Mouse (Mus musculus) ES-E14 (cell line): Measurements from ENCODE around the gene Syt13. TPM values are rescaled to one million over a fixed set of nuclear protein-coding genes. Genes with fewer than 3 reads are reported as not detected.

Experiments
- DNase-seq: peaks from one replicate; pipeline ENCODE4 v3.0.0-alpha.2; 2013; ENCODE audit warnings: low read depth, low spot score
- H3K27ac ChIP-seq: 2 replicates; pipeline ENCODE4 v1.5.1; 2012; ENCODE audit warnings: low read depth, mild to moderate bottlenecking, low read length, moderate library complexity, mixed read lengths; ENCODE audit not compliant: poor library complexity, insufficient read depth, severe bottlenecking
- H3K36me3 ChIP-seq: 2 replicates; pipeline ENCODE4 v1.6.1; 2012; ENCODE audit warnings: mild to moderate bottlenecking, low read length, moderate library complexity, mixed read lengths; ENCODE audit not compliant: control insufficient read depth, poor library complexity, insufficient read depth, severe bottlenecking
- H3K4me1 ChIP-seq, 2 experiments: fragments of 150-350 bp in 1 of 2; sonication (generic) in 1 of 2; 2 replicates each; pipeline ENCODE4 v1.6.1; 2012; ENCODE audit warnings: low read length in 2 of 2, mild to moderate bottlenecking in 1 of 2, mixed read lengths in 1 of 2; ENCODE audit not compliant: control insufficient read depth in 2 of 2, insufficient read depth in 2 of 2, poor library complexity in 1 of 2
- H3K4me3 ChIP-seq, 2 experiments: fragments of 150-350 bp in 1 of 2; sonication (generic) in 1 of 2; 2 replicates each; pipeline ENCODE4 v1.5.1; 2012; ENCODE audit warnings: low read length in 2 of 2, low read depth in 1 of 2, mild to moderate bottlenecking in 1 of 2, mixed read lengths in 1 of 2; ENCODE audit not compliant: insufficient read depth in 1 of 2, poor library complexity in 1 of 2, severe bottlenecking in 1 of 2
- H3K9ac ChIP-seq: 2 replicates; pipeline ENCODE4 v1.6.1; 2012; ENCODE audit warnings: low read depth, mild to moderate bottlenecking, low read length, mixed read lengths; ENCODE audit not compliant: poor library complexity, insufficient read depth, severe bottlenecking
- H3K9me3 ChIP-seq: fragments of 150-350 bp; sonication (generic); 2 replicates; pipeline ENCODE4 v1.6.1; 2012; ENCODE audit warnings: low read depth, mild to moderate bottlenecking, low read length; ENCODE audit not compliant: control insufficient read depth, insufficient read depth
- CHD2 ChIP-seq: IDR thresholded peaks from 2 replicates; pipeline ENCODE4 v1.6.1; 2014; ENCODE audit warnings: mild to moderate bottlenecking, low read depth, low read length, inconsistent platforms
- HCFC1 ChIP-seq: IDR thresholded peaks from 2 replicates; pipeline ENCODE4 v1.6.1; 2012; ENCODE audit warnings: low read length, inconsistent platforms, borderline replicate concordance; ENCODE audit not compliant: insufficient read depth
- MAFK ChIP-seq: IDR thresholded peaks from 2 replicates; pipeline ENCODE4 v1.6.1; 2014; ENCODE audit warnings: mild to moderate bottlenecking, low read depth, low read length, inconsistent platforms; ENCODE audit not compliant: insufficient read depth
- ZC3H11A ChIP-seq: IDR thresholded peaks from 2 replicates; pipeline ENCODE4 v1.6.1; 2012; ENCODE audit warnings: low read depth, mild to moderate bottlenecking, inconsistent platforms, low read length, borderline replicate concordance
- ZNF384 ChIP-seq: IDR thresholded peaks from 2 replicates; pipeline ENCODE4 v1.6.1; 2012; ENCODE audit warnings: low read depth, low read length, inconsistent platforms
- in situ Hi-C, 2 experiments: fragments of 600-800 bp; cut with MboI; formaldehyde crosslinking; loops; one replicate each; pipeline ENCODE4 v1.15.1; 2025; ENCODE audit warnings: low sequenced_read_pairs in 2 of 2, inconsistent platforms in 1 of 2; ENCODE audit not compliant: unreplicated experiment in 2 of 2
- total RNA-seq: library from RNA; depleted of rRNA; stranded (reverse); fragments of 300-350 nt; gene quantifications from 2 replicates; pipeline ENCODE4 v1.2.3, GENCODE M21; 2012

The Syt13 gene
- total RNA-seq, 1 experiment, result 5.8 TPM

DNA sequence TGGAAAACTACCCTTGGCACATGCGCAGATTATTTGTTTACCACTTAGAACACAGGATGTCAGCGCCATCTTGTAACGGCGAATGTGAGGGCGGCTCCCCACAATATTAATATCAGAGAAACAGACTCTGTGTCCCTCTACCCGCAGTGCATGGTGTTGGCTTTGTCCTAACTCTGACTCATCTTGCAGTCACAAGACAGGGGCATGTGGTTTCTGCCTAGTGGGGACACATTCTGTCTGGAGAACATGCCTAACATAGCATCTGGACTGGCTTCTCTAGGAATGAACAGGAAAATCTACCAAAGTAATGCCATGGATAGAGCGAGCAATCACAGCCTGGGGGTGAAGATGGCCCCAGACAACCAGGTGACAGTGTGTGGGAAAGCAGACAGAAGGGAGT, 23.9 kb downstream of the Syt13 start:
- Histone ChIP-seq H3K27ac (no peak overlapping the region), H3K4me3 (no peak overlapping the region), H3K9ac (no peak overlapping the region), H3K9me3 (no peaks in the 10 kb centered on the region), H3K36me3 (0 out of 2 replicates have a peak, but pooled peaks cover 3% of the 10 kb centered on the region), H3K4me1 (peaks cover 2 to 19% of the 10 kb centered on the region in 2 experiments; a peak in 3 of 4 replicates)
- no peak for DNase-seq
- TF ChIP-seq ZC3H11A (no peak), MAFK (no peak), CHD2 (no peak), ZNF384 (no peak)
- in situ Hi-C loops, result no loop called here

DNA sequence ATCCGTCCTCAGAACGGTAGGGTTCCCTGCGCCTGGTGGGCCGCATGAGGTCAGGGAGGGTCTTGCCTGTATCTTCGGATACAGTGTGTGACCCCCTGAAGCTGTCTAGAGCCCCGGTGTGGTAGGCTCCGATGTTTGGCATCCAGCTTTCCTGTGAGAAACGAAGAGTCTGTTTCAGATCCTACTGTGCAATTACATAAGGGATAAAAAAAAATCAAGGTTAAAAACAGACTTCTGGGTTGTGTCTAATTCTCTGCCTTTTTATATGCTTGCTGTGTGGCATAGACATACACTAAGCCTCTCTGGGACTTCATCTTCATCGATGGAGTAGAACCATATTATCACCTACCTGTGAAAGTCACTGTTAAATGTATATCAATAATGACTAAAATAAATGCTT, 26.1 kb downstream of the Syt13 start:
- in situ Hi-C loops, result no loop called here
- Histone ChIP-seq H3K4me1 (peaks cover 2 to 10% of the 10 kb centered on the region in 2 experiments; a peak in 3 of 4 replicates), H3K4me3 (no peak overlapping the region)

GRCm38 (mm10) chr2:92941463-92941862, 26.6 kb downstream of the Syt13 start:
- H3K27ac ChIP-seq, result no peak overlapping the region
- no peak overlapping the region for H3K4me3 ChIP-seq
- TF ChIP-seq HCFC1 (no peak), ZNF384 (no peak), MAFK (no peak), CHD2 (no peak), ZC3H11A (no peak)
- H3K9ac ChIP-seq, result no peak overlapping the region
- peaks cover 2 to 8% of the 10 kb centered on the region in 2 experiments; a peak in 2 of 4 replicates for H3K4me1 ChIP-seq
- DNase-seq, result no peak
- H3K36me3 ChIP-seq, result 0 out of 2 replicates have a peak, but pooled peaks cover 3% of the 10 kb centered on the region
- in situ Hi-C loops, result no loop called here
- no peaks in the 10 kb centered on the region for H3K9me3 ChIP-seq

More for the DNA sequence above, 26.1 kb downstream of the Syt13 start:
- no peak overlapping the region for H3K27ac ChIP-seq
- no peak for DNase-seq
- H3K36me3 ChIP-seq, result 0 out of 2 replicates have a peak, but pooled peaks cover 3% of the 10 kb centered on the region
- TF ChIP-seq ZC3H11A (no peak), CHD2 (no peak), ZNF384 (no peak), HCFC1 (no peak), MAFK (no peak)
- no peak overlapping the region for H3K9ac ChIP-seq
- H3K9me3 ChIP-seq, result no peaks in the 10 kb centered on the region

DNA sequence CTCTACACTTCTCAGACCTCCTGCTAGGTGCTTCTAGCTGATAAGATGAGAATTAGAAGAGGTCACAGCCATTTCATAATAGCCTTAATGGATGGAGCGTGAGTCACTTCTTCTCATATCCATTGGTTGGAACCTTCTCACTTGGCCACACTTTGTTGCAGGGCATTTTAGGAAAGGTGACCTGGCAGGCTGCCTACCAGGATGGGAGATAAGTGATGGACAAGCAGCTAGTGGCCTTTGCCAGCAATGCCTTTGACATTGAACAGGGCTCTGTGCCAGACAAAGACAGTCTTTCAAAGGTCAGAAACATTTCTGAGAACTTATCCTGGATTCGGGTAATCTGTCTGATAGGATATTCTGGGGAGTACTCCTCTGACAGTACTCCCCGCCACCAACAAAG, 28.5 kb downstream of the Syt13 start:
- DNase-seq, result no peak
- no peak for TF ChIP-seq MAFK
- no peak for TF ChIP-seq ZNF384
- no peak for TF ChIP-seq CHD2
- no peak for TF ChIP-seq ZC3H11A
- TF ChIP-seq HCFC1, result no peak
- Histone ChIP-seq H3K4me3 (no peak overlapping the region), H3K36me3 (0 out of 2 replicates have a peak, but pooled peaks cover 3% of the 10 kb centered on the region), H3K9ac (no peak overlapping the region), H3K4me1 (peaks cover 4 to 12% of the 10 kb centered on the region in 2 experiments), H3K27ac (no peak overlapping the region), H3K9me3 (no peaks in the 10 kb centered on the region)
- in situ Hi-C loops, result no loop called here

DNA sequence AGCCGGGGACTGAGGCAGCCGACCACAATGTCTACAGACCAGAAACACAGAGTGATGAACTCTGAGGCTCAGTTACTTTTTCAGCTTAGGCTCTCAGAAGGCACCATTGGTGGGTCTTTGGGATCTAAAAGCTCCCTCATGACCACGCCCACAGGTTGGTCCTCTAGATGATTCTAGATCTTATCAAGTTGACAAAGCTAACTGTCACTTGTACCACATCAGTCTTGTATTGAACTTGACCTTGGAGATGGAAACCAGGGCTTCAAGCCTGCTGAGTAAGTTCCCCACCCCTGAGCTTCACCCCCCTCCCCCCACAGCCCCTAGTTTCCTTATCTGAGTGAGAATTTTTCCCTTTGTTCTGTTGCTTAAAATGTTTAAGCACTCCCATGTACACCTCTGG, 29.5 kb downstream of the Syt13 start:
- no peak overlapping the region for H3K27ac ChIP-seq
- DNase-seq, result no peak
- H3K4me1 ChIP-seq, result peaks cover 10 to 20% of the 10 kb centered on the region in 2 experiments
- H3K36me3 ChIP-seq, result 0 out of 2 replicates have a peak, but pooled peaks cover 3% of the 10 kb centered on the region
- no peak overlapping the region for H3K4me3 ChIP-seq
- H3K9me3 ChIP-seq, result no peaks in the 10 kb centered on the region
- in situ Hi-C loops, result no loop called here
- no peak for TF ChIP-seq ZNF384
- TF ChIP-seq CHD2, result no peak
- no peak for TF ChIP-seq ZC3H11A
- no peak for TF ChIP-seq HCFC1
- no peak for TF ChIP-seq MAFK
- no peak overlapping the region for H3K9ac ChIP-seq
